Mouse (Mus musculus) monocyte, adult 5-6 weeks (primary cell): ENCODE data around the gene Smtn. TPM values are rescaled to one million over a fixed set of nuclear protein-coding genes. Genes with fewer than 3 reads are reported as not detected.

Experiments used
- ATAC-seq: fragments of 153-309, 156-312 bp; replicated peaks from 2 replicates; pipeline ENCODE4 v1.8.0; 2017; ENCODE audit warnings: mild to moderate bottlenecking; ENCODE audit not compliant: low TSS enrichment, insufficient number of reproducible peaks, severe bottlenecking, poor library complexity, low FRiP score
- total RNA-seq: library from RNA; stranded (forward); fragments of 200-1000, 200-491, 200-594 nt; gene quantifications from 3 replicates; pipeline ENCODE4 v1.2.3, GENCODE M21; 2017

Gene Smtn
- total RNA-seq, 1 experiment from 2014 or later = 2.6 TPM

- no peak for ATAC-seq
Observed at GRCm38 (mm10) chr11:3532101-3532931, 8.1 kb downstream of the Smtn start.

GRCm38 (mm10) chr11:3531634-3532033, 8.8 kb downstream of the Smtn start:
- no peak for ATAC-seq

- ATAC-seq = no peak
Observed at GRCm38 (mm10) chr11:3530731-3531130, 9.7 kb downstream of the Smtn start.

- ATAC-seq = no peak
Observed at GRCm38 (mm10) chr11:3529476-3530252, 10.7 kb downstream of the Smtn start.

GRCm38 (mm10) chr11:3528208-3528607, 12.2 kb downstream of the Smtn start:
- no peak for ATAC-seq

GRCm38 (mm10) chr11:3527766-3528165, 12.6 kb downstream of the Smtn start:
- ATAC-seq = no peak

GRCm38 (mm10) chr11:3526979-3527738, 13.3 kb downstream of the Smtn start:
- no peak for ATAC-seq

- ATAC-seq = no peak
Observed at GRCm38 (mm10) chr11:3526207-3526606, 14.2 kb downstream of the Smtn start.

GRCm38 (mm10) chr11:3525560-3525959, 14.9 kb downstream of the Smtn start:
- no peak for ATAC-seq

GRCm38 (mm10) chr11:3523840-3524582, 16.4 kb downstream of the Smtn start:
- no peak for ATAC-seq

- ATAC-seq = no peak
Observed at GRCm38 (mm10) chr11:3522285-3523000, 18.0 kb downstream of the Smtn start.

GRCm38 (mm10) chr11:3521339-3522224, 18.8 kb downstream of the Smtn start:
- ATAC-seq = no peak

GRCm38 (mm10) chr11:3520919-3521318, 19.5 kb downstream of the Smtn start:
- no peak for ATAC-seq

- ATAC-seq = no peak
Observed at GRCm38 (mm10) chr11:3519756-3520398, 20.5 kb downstream of the Smtn start.

GRCm38 (mm10) chr11:3519051-3519726, 21.2 kb downstream of the Smtn start:
- ATAC-seq = no peak
